Mouse (Mus musculus) stomach, embryonic 16.5 days (tissue): ENCODE data around the gene Irgm1. TPM values are rescaled to one million over a fixed set of nuclear protein-coding genes. Genes with fewer than 3 reads are reported as not detected.
"Not testable (repeated sequence)": the region's sequence is repeated elsewhere in the genome, so short reads cannot be mapped to it uniquely, and the experiment has no call there.

Source experiments
- ATAC-seq: fragments of 200-750 bp; cut with Nextera tagmentation; 2 replicates; pipeline ENCODE4 v1.8.0; 2017; ENCODE audit warnings: moderate number of reproducible peaks, moderate TSS enrichment; ENCODE audit not compliant: insufficient read depth, low FRiP score
- H3K27ac ChIP-seq: fragments of 300-500 bp; sonication (generic); 2 replicates; pipeline ENCODE4 v1.5.1; 2014; ENCODE audit warnings: low read length
- H3K27me3 ChIP-seq: fragments of 300-500 bp; sonication (generic); 2 replicates; pipeline ENCODE4 v1.6.1; 2014; ENCODE audit warnings: low read length, control low read depth, mixed read lengths; ENCODE audit not compliant: control insufficient read depth, insufficient read depth
- H3K36me3 ChIP-seq: fragments of 300-500 bp; sonication (generic); 2 replicates; pipeline ENCODE4 v1.6.1; 2014; ENCODE audit warnings: low read length; ENCODE audit not compliant: control insufficient read depth, insufficient read depth
- H3K4me1 ChIP-seq: fragments of 300-500 bp; sonication (generic); 2 replicates; pipeline ENCODE4 v1.6.1; 2014; ENCODE audit warnings: low read length, control low read depth, mixed read lengths; ENCODE audit not compliant: control insufficient read depth, insufficient read depth
- H3K4me2 ChIP-seq: fragments of 300-500 bp; sonication (generic); 2 replicates; pipeline ENCODE4 v1.6.1; 2014; ENCODE audit warnings: low read depth, low read length, mixed read lengths
- H3K4me3 ChIP-seq: fragments of 300-500 bp; sonication (generic); replicated peaks from 2 replicates; pipeline ENCODE4 v1.5.1; 2014; ENCODE audit warnings: mild to moderate bottlenecking, low read length
- H3K9ac ChIP-seq: fragments of 300-500 bp; sonication (generic); 2 replicates; pipeline ENCODE4 v1.6.1; 2014; ENCODE audit warnings: low read length
- H3K9me3 ChIP-seq: fragments of 300-500 bp; sonication (generic); replicated peaks from 2 replicates; pipeline ENCODE4 v1.6.1; 2016; ENCODE audit warnings: low read length, control low read depth; ENCODE audit not compliant: control insufficient read depth
- WGBS: fragments of 180-500 bp; shearing (Covaris S2); extraction: QIAGEN DNeasy Blood & Tissue Kit; methylation state at CpG from one replicate; pipeline ENCODE4 v1.1.7; 2014; 5-methylcytosine and 5-hydroxymethylcytosine counted together
- polyA plus RNA-seq: library from polyadenylated mRNA; unstranded; fragments of >200 nt; fragmentation: Nextera tagmentation; extraction: Ambion mirVana; gene quantifications from 2 replicates; pipeline ENCODE4 v1.2.1, GENCODE M21; 2015

The Irgm1 gene
- polyA plus RNA-seq, 1 experiment from 2014 or later = 13.1 TPM

GRCm38 (mm10) chr11:48827926-48828325 is 43.6 kb downstream of the Irgm1 start:
- H3K4me2 ChIP-seq = no peak overlapping the region
- no peak for ATAC-seq

DNA sequence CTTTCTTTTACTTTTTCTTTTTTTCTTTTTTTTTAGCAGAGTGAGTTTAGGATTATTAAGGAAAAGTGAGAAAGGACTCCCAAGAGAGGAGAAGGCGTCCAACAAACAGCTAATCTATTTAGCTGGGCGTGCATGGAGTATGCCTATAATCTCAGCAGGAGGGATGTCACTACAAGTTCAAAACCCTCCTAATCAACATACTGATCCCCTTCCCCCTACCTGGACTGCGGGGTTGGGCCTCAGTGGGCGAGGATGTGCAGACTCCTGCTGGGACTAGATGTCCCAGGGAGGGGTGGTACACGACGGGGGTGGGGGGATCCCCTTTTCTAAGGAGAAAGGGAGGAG is 44.8 kb downstream of the Irgm1 start:
- ATAC-seq = no peak
- Histone ChIP-seq H3K4me1 (peaks cover 10% of the 10 kb centered on the region; the same call in 1 of the 2 replicates), H3K9ac (peak overlapping the region; percentile 72), H3K9me3 (no peaks in the 10 kb centered on the region), H3K27me3 (no peaks in the 10 kb centered on the region), H3K27ac (peak overlapping the region; percentile 66), H3K4me3 (peak overlapping the region; percentile 55), H3K4me2 (peak overlapping the region; percentile 69), H3K36me3 (no peaks in the 10 kb centered on the region)
- whole genome bisulfite sequencing = 3% methylated on average over 6 of the region's 6 CpGs

More at GRCm38 (mm10) chr11:48827926-48828325, 43.6 kb downstream of the Irgm1 start:
- Histone ChIP-seq H3K9ac (no peak overlapping the region), H3K9me3 (no peaks in the 10 kb centered on the region), H3K4me3 (no peak overlapping the region), H3K27ac (no peak overlapping the region), H3K4me1 (peaks cover 10% of the 10 kb centered on the region; the same call in 1 of the 2 replicates), H3K36me3 (no peaks in the 10 kb centered on the region), H3K27me3 (no peaks in the 10 kb centered on the region)
- 63% methylated on average over 6 of the region's 6 CpGs for WGBS

DNA sequence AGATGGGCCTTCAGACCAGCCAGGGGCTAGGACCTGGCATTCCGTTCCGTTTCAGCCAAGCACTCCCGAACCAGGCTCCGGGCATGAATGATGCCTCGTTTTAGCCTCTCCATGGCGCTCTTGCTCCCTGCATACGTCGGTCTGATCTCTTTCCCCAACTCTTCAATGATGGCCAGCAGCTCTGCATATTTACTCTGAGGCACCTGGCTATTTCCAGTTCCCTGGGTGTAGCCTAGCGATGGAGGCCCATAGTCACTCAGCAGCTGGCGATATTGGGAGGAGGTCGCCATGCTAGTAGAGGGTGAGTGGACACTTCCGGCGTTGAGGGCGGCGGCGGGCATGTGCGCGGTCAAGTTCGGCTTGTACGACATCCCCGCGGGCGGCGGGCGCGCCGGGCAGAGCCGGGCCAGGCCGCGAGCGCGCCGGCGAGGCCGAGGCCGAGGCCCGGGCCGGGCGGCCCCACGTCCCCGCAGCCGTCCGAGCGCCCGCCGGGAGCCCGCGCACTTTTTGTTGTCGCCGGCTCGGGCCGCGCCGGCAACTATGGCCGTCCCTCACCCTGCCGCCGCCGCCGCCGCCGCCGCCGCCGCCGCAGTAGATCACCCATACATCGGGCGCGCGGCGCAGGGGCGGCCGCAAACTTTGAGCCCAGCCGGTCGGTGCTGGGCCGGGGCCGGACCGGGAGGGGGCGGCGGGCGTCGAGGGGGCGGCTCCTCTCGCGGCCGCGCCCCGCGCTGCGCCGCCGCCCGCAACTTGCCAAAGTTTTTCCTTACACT is 45.3 kb downstream of the Irgm1 start, which contains the start of the genes Trim7 and Gm12184:
Gene Trim7 (plus strand): TSS at position 162 of the 773 bp plus-strand sequence.
Gene Gm12184 (minus strand): TSS at position 677 of the 773 bp plus-strand sequence.
- H3K4me2 ChIP-seq = peak within 1 kb of the TSS; percentile 69
- H3K36me3 ChIP-seq, H3K9me3 ChIP-seq, H3K27me3 ChIP-seq: not testable (repeated sequence)
- peak; percentile 91 for ATAC-seq
- peak within 1 kb of the TSS; percentile 55 for H3K4me3 ChIP-seq
- peak within 1 kb of the TSS; percentile 72 for H3K9ac ChIP-seq
- H3K27ac ChIP-seq = peak within 1 kb of the TSS; percentile 66
- peaks cover 10% of the 10 kb centered on the region; the same call in 1 of the 2 replicates for H3K4me1 ChIP-seq
- under 1% methylated on average over 39 of the region's 92 CpGs for WGBS

DNA sequence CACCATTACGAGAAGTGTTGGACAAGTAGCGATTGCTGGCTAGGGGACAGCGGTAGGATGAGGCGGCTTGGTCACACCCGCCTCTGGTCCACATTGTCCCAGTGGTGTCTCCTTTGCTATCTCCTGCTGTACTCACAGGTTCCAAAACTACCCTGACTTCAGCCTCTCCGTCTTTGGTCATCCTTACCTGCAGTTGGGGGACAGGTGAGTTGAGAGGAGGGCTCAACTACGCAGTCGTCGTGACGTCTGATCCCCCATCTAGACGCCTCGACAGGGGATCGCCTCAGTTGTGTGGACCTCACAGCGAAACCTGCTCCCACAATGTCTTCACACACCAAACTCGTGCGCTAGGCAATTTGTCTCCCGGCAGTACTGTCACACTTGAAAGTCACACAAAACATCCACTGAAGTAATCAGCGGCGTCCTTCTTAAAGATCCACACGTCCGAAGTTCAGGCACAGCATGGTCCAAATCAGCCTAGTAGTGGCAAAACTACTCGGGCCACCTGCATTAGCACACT is 47.1 kb downstream of the Irgm1 start:
- no peaks in the 10 kb centered on the region for H3K9me3 ChIP-seq
- no peak for ATAC-seq
- peak overlapping the region; percentile 87 for H3K4me2 ChIP-seq
- no peaks in the 10 kb centered on the region for H3K27me3 ChIP-seq
- H3K36me3 ChIP-seq = no peaks in the 10 kb centered on the region
- peak overlapping the region; percentile 47 for H3K4me3 ChIP-seq
- H3K27ac ChIP-seq = no peak overlapping the region
- peaks cover 10% of the 10 kb centered on the region; the same call in 1 of the 2 replicates for H3K4me1 ChIP-seq
- H3K9ac ChIP-seq = no peak overlapping the region
- WGBS = 6% methylated on average over 22 of the region's 22 CpGs

DNA sequence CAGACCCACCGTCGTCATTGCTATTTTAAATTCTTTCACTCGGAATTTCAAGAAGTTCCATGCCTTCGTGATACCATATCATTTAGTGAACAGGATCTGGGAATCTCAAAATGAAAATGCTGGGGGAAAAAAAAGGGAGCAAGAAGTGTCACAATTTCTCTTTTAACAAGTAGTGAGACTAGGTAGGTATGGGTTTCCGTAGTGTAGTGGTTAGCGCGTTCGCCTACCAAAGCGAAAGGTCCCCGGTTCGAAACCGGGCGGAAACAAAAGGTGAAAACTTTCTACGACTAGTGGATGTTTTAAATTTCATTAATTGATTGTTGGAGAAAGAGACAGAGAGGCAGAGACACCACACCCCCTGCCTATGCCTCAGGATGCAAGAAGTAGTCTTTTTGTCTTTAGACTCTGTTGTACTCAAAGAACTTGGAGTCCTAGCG is 47.9 kb downstream of the Irgm1 start:
- WGBS = 1% methylated on average over 15 of the region's 15 CpGs
- Histone ChIP-seq H3K27me3 (no peaks in the 10 kb centered on the region), H3K4me2 (peak overlapping the region; percentile 87), H3K27ac (no peak overlapping the region), H3K4me3 (peak overlapping the region; percentile 47), H3K36me3 (no peaks in the 10 kb centered on the region), H3K9me3 (no peaks in the 10 kb centered on the region), H3K9ac (peak overlapping the region; percentile 46), H3K4me1 (peaks cover 10% of the 10 kb centered on the region; the same call in 1 of the 2 replicates)
- ATAC-seq = peak; percentile 39; the same call in 1 of the 2 replicates

- Histone ChIP-seq H3K4me2 (peak overlapping the region; percentile 87), H3K4me3 (peak overlapping the region; percentile 47), H3K27ac (no peak overlapping the region), H3K4me1 (peaks cover 10% of the 10 kb centered on the region; the same call in 1 of the 2 replicates), H3K36me3 (no peaks in the 10 kb centered on the region), H3K9ac (no peak overlapping the region), H3K27me3 (no peaks in the 10 kb centered on the region), H3K9me3 (no peaks in the 10 kb centered on the region)
- ATAC-seq = no peak
- WGBS = 36% methylated on average over 14 of the region's 14 CpGs
Measured at GRCm38 (mm10) chr11:48822768-48823512, 48.5 kb downstream of the Irgm1 start.

DNA sequence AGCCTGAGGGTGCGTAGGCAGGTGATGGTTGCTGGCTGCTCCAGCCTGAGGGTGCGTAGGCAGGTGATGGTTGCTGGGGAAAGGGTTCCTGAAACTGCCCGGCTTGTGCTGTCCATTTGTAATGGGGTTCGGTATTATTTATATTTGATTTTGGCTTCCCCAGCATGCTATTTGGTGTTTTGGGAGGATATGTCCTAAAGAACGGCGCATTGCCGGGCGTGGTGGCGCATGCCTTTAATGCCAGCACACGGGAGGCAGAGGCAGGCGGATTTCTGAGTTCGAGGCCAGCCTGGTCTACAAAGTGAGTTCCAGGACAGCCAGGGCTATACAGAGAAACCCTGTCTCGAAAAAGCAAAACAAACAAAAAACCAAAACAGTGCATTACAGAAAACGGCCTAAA is 50.2 kb downstream of the Irgm1 start:
- not testable (repeated sequence) for H3K9ac ChIP-seq, H3K4me1 ChIP-seq, H3K4me3 ChIP-seq, H3K9me3 ChIP-seq, H3K27me3 ChIP-seq, H3K4me2 ChIP-seq, ATAC-seq, H3K36me3 ChIP-seq, H3K27ac ChIP-seq
- WGBS = 85% methylated on average over 14 of the region's 14 CpGs

DNA sequence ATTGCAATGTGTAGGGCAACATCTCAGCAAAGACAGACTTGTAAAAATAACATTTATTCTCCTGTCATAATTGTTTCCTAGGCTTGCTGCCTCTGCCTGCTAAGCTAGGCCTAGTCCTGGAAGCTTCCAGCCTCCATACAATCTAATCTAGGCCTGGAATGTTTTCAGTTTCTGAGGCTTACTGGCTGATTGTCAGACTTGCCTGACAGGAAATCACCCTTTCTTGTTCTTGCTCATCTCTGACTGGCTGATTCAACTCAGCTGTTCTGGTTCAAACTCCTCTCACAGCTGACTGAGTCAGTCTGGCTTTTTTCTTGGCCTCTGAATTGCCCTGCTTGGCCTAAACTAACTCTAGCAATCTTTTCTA is 51.2 kb downstream of the Irgm1 start:
- no peak overlapping the region for H3K4me2 ChIP-seq
- ATAC-seq = no peak
- no peak overlapping the region for H3K4me3 ChIP-seq
- H3K4me1 ChIP-seq = peaks cover 16% of the 10 kb centered on the region
- H3K36me3 ChIP-seq = no peaks in the 10 kb centered on the region
- peak overlapping the region; percentile 60 for H3K27ac ChIP-seq
- H3K9ac ChIP-seq = no peak overlapping the region
- no peaks in the 10 kb centered on the region for H3K9me3 ChIP-seq
- no peaks in the 10 kb centered on the region for H3K27me3 ChIP-seq
